Mouse (Mus musculus) megakaryocyte, embryonic 14.5 days (primary cell): ENCODE measurements around the gene Ctrc.

Experiments used
- FLI1 ChIP-seq: IDR thresholded peaks from 2 replicates; pipeline ENCODE4 v1.6.1; 2012; ENCODE audit warnings: low read length, inconsistent platforms, mixed read lengths
- GATA1 ChIP-seq: IDR thresholded peaks from 3 replicates; pipeline ENCODE4 v1.6.1; 2012; ENCODE audit warnings: mixed read lengths, low read length, inconsistent platforms, borderline replicate concordance

GRCm38 (mm10) chr4:141804105-141804504 is 42.1 kb downstream of the Ctrc start:
- TF ChIP-seq GATA1 (no peak), FLI1 (no peak)
